Mouse (Mus musculus): ENCODE data around the gene Wdhd1.

The Wdhd1 gene

GRCm38 (mm10) chr14:47281535-47281934, 4.9 kb upstream of the Wdhd1 start:
- DNase-seq (ENCODE audit: low spot score in 2 of 2) = no peak

DNA sequence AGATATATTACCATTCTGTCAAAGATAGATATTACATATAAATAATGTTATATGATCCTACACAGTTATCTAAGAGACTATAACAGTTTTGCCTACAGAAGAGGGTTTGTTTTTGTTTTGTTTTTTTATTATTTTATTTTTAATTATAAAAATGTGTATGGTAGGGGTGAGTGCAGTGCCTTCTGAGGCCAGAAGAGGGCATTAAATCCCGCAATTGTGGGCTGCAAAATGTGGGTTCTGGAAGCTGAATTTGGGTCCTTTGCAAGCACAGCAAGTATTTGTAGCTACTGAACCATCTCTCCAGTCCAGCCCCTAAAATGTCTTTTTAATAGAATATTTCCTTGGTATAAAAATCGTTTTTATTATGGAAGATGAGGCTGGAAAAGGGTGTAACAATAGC, 2.4 kb upstream of the Wdhd1 start:
- no peak for DNase-seq (ENCODE audit: low spot score in 2 of 2)

DNA sequence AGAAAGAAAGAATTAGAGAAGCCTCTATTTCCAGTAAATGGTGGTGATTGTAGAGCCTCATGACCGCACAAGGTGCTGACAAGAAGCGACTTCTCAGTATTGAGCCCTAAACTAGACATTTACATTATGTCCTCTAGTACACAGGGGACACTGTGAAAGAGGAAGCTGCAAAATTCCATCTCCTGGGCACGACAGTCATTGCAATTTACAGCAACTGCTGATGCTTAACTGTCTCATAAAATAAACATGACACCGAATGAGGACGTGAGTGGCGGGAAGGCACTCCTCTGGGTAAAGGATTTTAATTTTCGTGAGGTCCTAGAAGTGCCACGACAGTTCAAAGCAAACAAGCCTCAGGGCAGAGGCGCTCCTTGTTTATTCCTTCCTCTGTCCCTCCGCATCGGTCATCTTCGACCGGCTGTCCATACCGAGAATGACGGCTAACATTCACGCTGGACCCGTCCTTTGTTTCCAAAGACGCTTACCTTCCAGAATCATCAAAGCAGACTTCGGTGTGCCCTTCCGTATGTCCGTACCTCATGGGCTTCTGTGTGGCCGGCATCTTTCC, 537 bp downstream of the Wdhd1 start:
- DNase-seq (ENCODE audit: low spot score in 2 of 2) = no peak

GRCm38 (mm10) chr14:47275417-47275816, 1.2 kb downstream of the Wdhd1 start:
- no peak for DNase-seq (ENCODE audit: low spot score in 2 of 2)

DNA sequence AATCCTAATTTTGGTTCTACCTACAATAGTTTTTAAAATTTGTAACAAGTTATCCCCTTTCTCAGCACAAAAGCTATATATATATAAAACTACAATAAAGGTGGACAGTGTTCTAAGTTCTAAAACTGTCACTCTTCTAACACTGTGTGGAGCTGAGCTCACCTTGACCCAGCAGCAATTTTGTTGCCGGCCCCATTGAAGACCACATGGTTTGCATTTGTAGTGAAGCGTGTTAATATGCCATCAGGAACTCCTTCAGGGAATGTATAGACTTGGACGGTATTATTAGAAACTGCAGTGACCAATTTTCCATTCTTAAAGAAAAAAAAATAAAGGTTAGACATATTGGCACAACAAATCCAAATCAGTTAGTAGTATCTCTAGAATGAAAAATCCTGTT, 2.9 kb downstream of the Wdhd1 start:
- DNase-seq (ENCODE audit: low spot score in 2 of 2) = no peak

DNA sequence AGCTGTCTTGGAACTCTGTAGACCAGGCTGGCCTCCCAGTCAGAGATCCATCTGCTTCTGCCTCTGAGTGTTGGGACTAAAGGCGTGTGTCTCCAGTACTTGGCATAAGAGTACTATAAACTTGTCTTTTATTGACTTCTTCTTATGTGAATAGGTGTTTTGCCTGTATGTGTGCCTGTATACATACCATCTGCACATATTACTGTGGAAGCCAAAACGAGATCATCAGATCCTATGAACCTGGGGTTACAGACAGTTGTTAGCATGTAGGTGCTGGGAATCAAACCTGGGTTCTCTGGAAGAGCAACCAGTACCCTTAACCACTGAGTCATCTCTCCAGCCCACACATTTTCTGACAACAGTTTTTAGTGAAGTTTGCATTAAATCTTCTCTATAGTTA, 7.0 kb downstream of the Wdhd1 start:
- DNase-seq (ENCODE audit: low spot score in 2 of 2) = no peak

- DNase-seq (ENCODE audit: low spot score in 2 of 2) = no peak
Observed at GRCm38 (mm10) chr14:47269056-47269455, 7.6 kb downstream of the Wdhd1 start.

DNA sequence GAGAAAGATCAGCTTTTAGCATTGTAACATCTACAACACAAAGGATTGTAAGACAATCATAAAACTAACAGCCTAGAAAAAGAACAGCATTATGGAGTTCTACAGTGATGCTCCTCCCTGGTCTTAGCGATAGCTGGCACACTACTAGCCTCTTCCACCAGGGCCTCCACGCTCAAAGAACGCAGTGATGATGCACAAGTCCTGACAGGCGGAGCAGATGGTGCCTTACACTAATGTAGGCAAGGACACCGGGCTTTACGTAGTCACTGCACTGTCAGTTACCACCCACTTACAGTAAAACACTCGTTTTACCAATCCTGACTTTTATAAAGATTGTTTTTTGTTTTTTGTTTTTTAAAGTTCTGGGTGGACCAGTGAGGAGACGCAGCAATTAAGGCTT, 10.8 kb downstream of the Wdhd1 start:
- no peak for DNase-seq (ENCODE audit: low spot score in 2 of 2)

GRCm38 (mm10) chr14:47264866-47265265, 11.8 kb downstream of the Wdhd1 start:
- no peak for DNase-seq (ENCODE audit: low spot score in 2 of 2)

- DNase-seq (ENCODE audit: low spot score in 2 of 2) = no peak
Observed at GRCm38 (mm10) chr14:47249839-47250238, 26.8 kb downstream of the Wdhd1 start.

- no peak for DNase-seq (ENCODE audit: low spot score in 2 of 2)
Observed at GRCm38 (mm10) chr14:47242753-47243152, 33.9 kb downstream of the Wdhd1 start.

DNA sequence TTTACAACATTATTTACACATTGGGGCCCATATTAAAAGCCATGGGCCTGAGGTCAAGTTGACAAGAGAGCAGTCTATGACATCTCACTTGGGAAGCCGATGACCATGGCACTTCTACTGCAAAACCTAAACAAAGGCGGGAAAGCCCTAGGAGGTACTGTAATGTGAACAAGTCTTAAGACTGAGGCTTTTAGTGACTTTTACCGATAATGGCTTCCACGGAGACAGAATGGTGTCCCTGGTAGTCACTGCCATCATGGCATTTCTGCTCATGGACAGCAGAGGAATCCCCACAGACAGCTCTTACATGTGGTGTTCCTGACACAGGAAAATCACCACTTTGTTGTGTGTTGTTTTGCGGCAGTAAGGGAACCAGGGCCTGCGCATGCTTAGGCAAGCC, 35.6 kb downstream of the Wdhd1 start:
- DNase-seq (ENCODE audit: low spot score in 2 of 2) = no peak

DNA sequence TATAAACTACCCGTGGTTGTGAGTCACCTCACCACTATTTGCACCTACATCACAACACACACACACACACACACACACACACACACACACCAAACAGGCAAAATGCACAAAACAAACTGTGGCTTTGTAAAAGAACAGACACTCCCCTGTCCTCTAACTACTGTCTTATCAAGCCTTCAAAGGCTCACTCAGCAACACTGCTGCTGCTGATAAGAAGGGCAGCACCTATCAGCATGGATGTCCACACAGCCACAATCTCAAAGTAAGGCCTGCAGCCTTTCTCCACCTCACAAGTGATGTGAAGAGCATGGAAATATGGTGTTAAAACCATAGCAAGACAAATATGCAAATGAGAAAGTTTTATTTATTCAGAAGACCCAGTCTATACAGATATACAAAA, 36.1 kb downstream of the Wdhd1 start:
- no peak for DNase-seq (ENCODE audit: low spot score in 2 of 2)

DNA sequence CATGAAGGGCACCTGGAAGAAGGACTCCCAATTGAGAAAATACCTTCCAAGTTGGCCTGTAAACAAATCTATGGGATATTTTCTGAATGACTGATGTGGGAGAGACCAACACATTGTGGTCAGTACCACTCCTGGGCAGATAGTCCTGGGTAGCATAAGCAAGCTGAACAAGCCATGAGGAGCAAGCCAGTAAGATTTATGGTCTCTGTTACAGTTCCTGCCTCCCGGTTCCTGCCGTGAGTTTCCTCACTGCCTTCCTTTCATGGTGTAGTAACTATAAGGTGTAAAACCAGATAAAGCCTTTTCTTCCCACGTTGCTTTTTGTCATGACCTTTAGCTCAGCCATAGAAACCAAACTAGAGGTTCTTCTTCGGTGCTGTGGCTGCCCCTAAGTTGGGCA, 39.4 kb downstream of the Wdhd1 start:
- DNase-seq (ENCODE audit: low spot score in 2 of 2) = no peak

DNA sequence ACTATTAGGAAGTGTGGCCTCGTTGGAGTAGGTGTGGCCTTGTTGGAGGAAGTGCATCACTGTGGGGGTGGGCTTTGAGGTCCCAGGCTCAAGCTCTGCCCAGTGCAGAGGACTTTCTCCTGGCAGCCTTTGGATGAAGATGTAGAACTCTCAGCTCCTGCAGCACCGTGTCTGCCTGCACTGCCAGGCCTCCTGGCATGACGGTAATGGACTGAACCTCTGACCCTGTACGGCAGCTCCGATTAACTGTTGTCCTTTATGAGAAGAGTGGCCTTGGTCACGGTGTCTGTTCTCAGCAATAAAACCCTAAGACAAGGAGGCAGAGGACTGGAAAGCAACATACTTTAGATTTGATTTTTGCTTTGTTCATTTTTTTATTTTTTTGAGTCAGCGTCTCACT, 40.2 kb downstream of the Wdhd1 start:
- no peak for DNase-seq (ENCODE audit: low spot score in 2 of 2)

- DNase-seq (ENCODE audit: low spot score in 2 of 2) = no peak
Observed at GRCm38 (mm10) chr14:47234526-47235250, 42.0 kb downstream of the Wdhd1 start.

GRCm38 (mm10) chr14:47234032-47234431, 42.6 kb downstream of the Wdhd1 start:
- DNase-seq (ENCODE audit: low spot score in 2 of 2) = no peak

DNA sequence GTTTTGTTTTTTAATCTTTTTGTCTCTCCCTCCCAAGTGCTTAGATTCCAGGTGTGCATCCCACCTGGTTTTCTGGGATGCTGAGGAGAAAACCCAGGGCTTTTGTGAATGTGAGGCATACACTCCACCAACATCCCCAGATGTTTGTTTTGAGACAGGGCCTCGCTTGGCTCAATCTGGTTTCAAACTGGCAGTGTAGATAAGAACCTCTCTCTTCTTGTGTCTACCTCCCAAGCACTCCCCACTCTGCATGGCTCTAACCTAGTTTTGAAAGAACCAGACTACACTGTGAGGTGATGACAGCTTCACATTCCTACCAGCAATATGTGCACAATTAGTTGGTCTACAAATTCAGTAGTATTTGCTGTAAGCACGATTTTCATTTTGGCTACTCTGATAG, 43.1 kb downstream of the Wdhd1 start:
- no peak for DNase-seq (ENCODE audit: low spot score in 2 of 2)

GRCm38 (mm10) chr14:47229796-47230376, 46.8 kb downstream of the Wdhd1 start:
- DNase-seq (ENCODE audit: low spot score in 2 of 2) = no peak

DNA sequence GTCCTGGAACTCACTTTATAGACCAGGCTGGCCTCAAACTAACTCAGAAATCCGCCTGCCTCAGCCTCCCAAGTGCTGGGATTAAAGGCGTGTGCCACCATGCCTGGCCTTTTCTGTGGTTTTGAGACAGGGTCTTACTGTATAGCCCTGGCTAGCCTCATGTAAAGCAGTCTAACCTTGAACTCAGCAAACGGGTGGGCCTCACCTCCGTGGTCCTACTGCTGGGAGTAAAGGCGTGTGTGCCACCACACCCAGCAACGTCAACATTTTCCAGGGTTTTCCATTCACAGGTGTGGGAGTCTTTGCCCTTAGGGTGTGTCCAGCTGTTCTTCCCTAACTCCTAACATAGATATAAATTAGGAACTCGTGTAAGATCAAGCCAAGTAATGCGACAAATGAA, 50.7 kb downstream of the Wdhd1 start:
- DNase-seq (ENCODE audit: low spot score in 2 of 2) = no peak

GRCm38 (mm10) chr14:47224476-47225325, 52.0 kb downstream of the Wdhd1 start:
- no peak for DNase-seq (ENCODE audit: low spot score in 2 of 2)

DNA sequence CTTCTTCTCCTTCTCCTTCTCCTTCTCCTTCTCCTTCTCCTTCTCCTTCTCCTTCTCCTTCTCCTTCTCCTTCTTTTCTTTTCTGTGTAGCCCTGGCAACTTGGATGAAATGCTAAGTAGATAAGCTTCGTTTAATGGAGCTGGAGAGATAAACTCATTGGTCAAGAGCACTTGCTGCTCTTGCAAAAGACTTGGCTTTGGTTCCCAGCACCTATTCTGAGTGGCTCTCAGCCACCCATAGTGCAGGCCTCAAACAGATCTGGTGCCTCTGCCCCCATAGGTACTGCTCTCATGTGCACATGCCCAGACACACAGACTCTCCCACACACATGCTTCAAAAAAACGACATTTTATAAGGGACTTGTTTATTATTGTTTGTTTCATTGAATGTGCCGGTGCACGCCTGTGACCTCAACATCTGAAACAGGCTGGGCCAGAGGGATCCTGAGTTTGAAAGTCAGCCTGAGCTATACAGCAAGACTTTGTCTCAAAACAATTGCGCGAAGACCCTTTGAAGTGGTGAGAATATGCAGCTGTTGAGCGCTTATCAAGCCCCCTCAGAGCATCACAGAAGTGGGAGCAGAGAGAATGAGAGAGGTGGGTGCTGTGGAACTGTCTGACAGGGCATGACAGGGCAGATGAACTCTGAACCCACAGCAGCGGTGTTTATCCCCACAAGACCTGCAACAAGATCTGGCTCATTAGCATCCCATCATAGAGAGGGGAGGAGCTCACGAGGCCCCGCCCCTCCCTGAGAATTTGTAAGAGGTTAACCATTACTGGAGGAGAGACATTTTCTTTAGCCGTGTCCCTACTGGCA, 53.8 kb downstream of the Wdhd1 start:
- no peak for DNase-seq (ENCODE audit: low spot score in 2 of 2)
